Mouse (Mus musculus) splenic B cell, adult 2 months (primary cell): ENCODE measurements around the gene Wwp2.

Experiments
- DNase-seq: peaks from one replicate; pipeline ENCODE4 v3.0.0-alpha.2; 2011; ENCODE audit warnings: low read depth, low spot score
- H3K27me3 ChIP-seq: 2 replicates; pipeline ENCODE4 v1.6.1; 2012; ENCODE audit warnings: mild to moderate bottlenecking, low read length, moderate library complexity, mixed read lengths; ENCODE audit not compliant: control insufficient read depth, poor library complexity, insufficient read depth, severe bottlenecking
- H3K36me3 ChIP-seq: 2 replicates; pipeline ENCODE4 v1.6.1; 2012; ENCODE audit warnings: mild to moderate bottlenecking, low read length, moderate library complexity, mixed read lengths; ENCODE audit not compliant: control insufficient read depth, poor library complexity, insufficient read depth, severe bottlenecking

Gene Wwp2

GRCm38 (mm10) chr8:107587995-107588780 is 152.0 kb downstream of the Wwp2 start, which contains the start of gene Psmd7:
Gene Psmd7, minus strand, starts transcription at chr8:107588464.
- peak; percentile 93 for DNase-seq
- H3K36me3 ChIP-seq: peaks cover 6% of the 10 kb centered on the region

GRCm38 (mm10) chr8:107593967-107594729 is 158.0 kb downstream of the Wwp2 start:
- DNase-seq: no peak
- no peaks in the 10 kb centered on the region for H3K27me3 ChIP-seq
- no peaks in the 10 kb centered on the region for H3K36me3 ChIP-seq

More at GRCm38 (mm10) chr8:107587995-107588780, 152.0 kb downstream of the Wwp2 start, which contains the start of gene Psmd7:
- no peaks in the 10 kb centered on the region for H3K27me3 ChIP-seq

- no peak for DNase-seq
- no peaks in the 10 kb centered on the region for H3K36me3 ChIP-seq
- no peaks in the 10 kb centered on the region for H3K27me3 ChIP-seq
Measured at GRCm38 (mm10) chr8:107594817-107595216, 158.7 kb downstream of the Wwp2 start.

GRCm38 (mm10) chr8:107597731-107598130 is 161.6 kb downstream of the Wwp2 start:
- no peak for DNase-seq
- Histone ChIP-seq H3K27me3 (no peaks in the 10 kb centered on the region), H3K36me3 (no peaks in the 10 kb centered on the region)

GRCm38 (mm10) chr8:107599691-107600090 is 163.5 kb downstream of the Wwp2 start:
- no peak for DNase-seq
- no peaks in the 10 kb centered on the region for H3K27me3 ChIP-seq
- no peaks in the 10 kb centered on the region for H3K36me3 ChIP-seq

- DNase-seq: peak; percentile 78
- Histone ChIP-seq H3K36me3 (no peaks in the 10 kb centered on the region), H3K27me3 (no peaks in the 10 kb centered on the region)
Measured at GRCm38 (mm10) chr8:107603026-107603425, 166.9 kb downstream of the Wwp2 start.
